Mouse (Mus musculus) gonadal fat pad, adult 2 months (tissue): ENCODE results near the gene Proser3. TPM values are rescaled to one million over a fixed set of nuclear protein-coding genes. Genes with fewer than 3 reads are reported as not detected.

Experiments used
- DNase-seq: peaks from one replicate; pipeline ENCODE4 v3.0.0-alpha.2; 2012; ENCODE audit warnings: low read depth
- polyA plus RNA-seq: library from polyadenylated mRNA; depleted of rRNA; stranded (reverse); fragments of >200 nt; gene quantifications from 2 replicates; pipeline ENCODE4 v1.2.3, GENCODE M21; 2012; rRNA removed

Gene Proser3
- polyA plus RNA-seq, 1 experiment, result 13.3 TPM

- DNase-seq, result no peak
These were observed 61.7 kb downstream of the Proser3 start for GRCm38 (mm10) chr7:30490251-30490956.

Other genes starting within 250 kb of the Proser3 start
- gene Alkbh6, start 243.6 kb downstream of the Proser3 start, polyA plus RNA-seq, result 102 and 105 TPM in 2 replicates
- gene Syne4, start 237.5 kb downstream of the Proser3 start, polyA plus RNA-seq, result 5.4 and 7.2 TPM in 2 replicates
- 1.1 and 1.7 TPM in 2 replicates for gene E130208F15Rik, start 230.6 kb downstream of the Proser3 start, polyA plus RNA-seq
- gene Sdhaf1, start 228.4 kb downstream of the Proser3 start, polyA plus RNA-seq, result 16.8 and 17.2 TPM in 2 replicates
- 2.6 and 3.8 TPM in 2 replicates for gene Lrfn3, start 189.5 kb downstream of the Proser3 start, polyA plus RNA-seq
- 156 and 182 TPM in 2 replicates for gene Tyrobp, start 138.5 kb downstream of the Proser3 start, polyA plus RNA-seq
- 6.8 and 10.8 TPM in 2 replicates for gene Hcst, start 132.4 kb downstream of the Proser3 start, polyA plus RNA-seq
- 1.8 and 2.6 TPM in 2 replicates for gene Nfkbid, start 130.6 kb downstream of the Proser3 start, polyA plus RNA-seq
- gene Aplp1, start 106.8 kb downstream of the Proser3 start, polyA plus RNA-seq, result 2.5 and 5.4 TPM in 2 replicates
- not detected in 2 replicates for gene Kirrel2, start 94.6 kb downstream of the Proser3 start, polyA plus RNA-seq
- gene Nphs1, start 94.0 kb downstream of the Proser3 start, polyA plus RNA-seq, result not detected in 2 replicates
- gene Prodh2, start 58.7 kb downstream of the Proser3 start, polyA plus RNA-seq, result 0.19 and 0.20 TPM in 2 replicates
- 9.3 and 13.5 TPM in 2 replicates for gene Arhgap33, start 17.2 kb downstream of the Proser3 start, polyA plus RNA-seq
- gene Hspb6, start 121 bp downstream of the Proser3 start, polyA plus RNA-seq, result 68.9 and 72.1 TPM in 2 replicates
- 28.9 and 31.8 TPM in 2 replicates for gene Lin37, start 7.5 kb upstream of the Proser3 start, polyA plus RNA-seq
- gene U2af1l4, start 11.0 kb upstream of the Proser3 start, polyA plus RNA-seq, result 46.8 and 55.9 TPM in 2 replicates
- 1.4 and 1.6 TPM in 2 replicates for gene Gm49396, start 11.0 kb upstream of the Proser3 start, polyA plus RNA-seq
- gene Psenen, start 11.3 kb upstream of the Proser3 start, polyA plus RNA-seq, result 134 and 146 TPM in 2 replicates
- gene Igflr1, start 13.1 kb upstream of the Proser3 start, polyA plus RNA-seq, result 4.0 and 5.0 TPM in 2 replicates
- 37.4 and 45.6 TPM in 2 replicates for gene Kmt2b, start 36.4 kb upstream of the Proser3 start, polyA plus RNA-seq
- gene Zbtb32, start 46.6 kb upstream of the Proser3 start, polyA plus RNA-seq, result 1.8 and 2.1 TPM in 2 replicates
- 128 and 176 TPM in 2 replicates for gene Upk1a, start 60.5 kb upstream of the Proser3 start, polyA plus RNA-seq
- 518 and 792 TPM in 2 replicates for gene Cox6b1, start 73.9 kb upstream of the Proser3 start, polyA plus RNA-seq
- not detected in 2 replicates for gene Etv2, start 83.6 kb upstream of the Proser3 start, polyA plus RNA-seq
- 46.1 and 54.3 TPM in 2 replicates for gene Rbm42, start 98.0 kb upstream of the Proser3 start, polyA plus RNA-seq
- 8.6 and 9.7 TPM in 2 replicates for gene Haus5, start 112.7 kb upstream of the Proser3 start, polyA plus RNA-seq
- 0.41 and 0.46 TPM in 2 replicates for gene Pmis2, start 119.3 kb upstream of the Proser3 start, polyA plus RNA-seq
- gene 2200002J24Rik, start 146.6 kb upstream of the Proser3 start, polyA plus RNA-seq, result 0.66 and 1.5 TPM in 2 replicates
- 80.5 and 104 TPM in 2 replicates for gene Atp4a, start 159.9 kb upstream of the Proser3 start, polyA plus RNA-seq
- gene Tmem147, start 177.2 kb upstream of the Proser3 start, polyA plus RNA-seq, result 216 and 270 TPM in 2 replicates
- gene Gapdhs, start 191.4 kb upstream of the Proser3 start, polyA plus RNA-seq, result 22.6 and 32.2 TPM in 2 replicates
- 3.8 and 4.7 TPM in 2 replicates for gene Sbsn, start 199.2 kb upstream of the Proser3 start, polyA plus RNA-seq
- gene Dmkn, start 211.5 kb upstream of the Proser3 start, polyA plus RNA-seq, result 11.1 and 17.7 TPM in 2 replicates
- gene Krtdap, start 235.6 kb upstream of the Proser3 start, polyA plus RNA-seq, result 1.5 TPM in 1 of 2 replicates, not detected in the other